Mouse (Mus musculus) cerebellum, adult 9-10 months (tissue): ENCODE results near the gene Gmnn.

Experiments used
- DNase-seq: peaks from one replicate; pipeline ENCODE4 v3.0.0; 2022

Gmnn gene

DNA sequence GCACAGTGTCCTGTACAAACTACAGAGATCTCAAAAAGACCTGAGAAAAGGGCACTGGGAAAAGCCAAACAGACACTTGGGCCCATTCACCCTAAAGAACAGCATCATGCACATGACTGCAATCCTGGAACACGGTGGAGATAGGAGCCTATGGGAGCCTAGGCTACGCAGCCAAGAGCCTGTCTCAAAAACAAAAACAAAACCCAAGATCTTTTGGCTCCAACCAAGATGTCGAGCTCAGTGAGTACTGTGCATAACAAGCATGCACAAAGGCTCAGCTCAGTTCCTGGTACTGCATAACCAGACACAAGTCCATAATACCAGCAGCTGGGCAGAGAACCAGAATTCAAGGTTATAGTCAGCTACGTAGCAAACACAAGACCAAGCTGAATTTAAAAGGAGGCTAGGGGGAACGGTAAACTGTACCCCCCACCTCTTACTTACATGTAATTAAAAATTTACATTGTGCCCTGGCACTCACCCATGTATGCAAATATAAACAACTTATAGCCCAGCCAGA is 1.3 kb downstream of the Gmnn start:
- peak; percentile 16 for DNase-seq

DNA sequence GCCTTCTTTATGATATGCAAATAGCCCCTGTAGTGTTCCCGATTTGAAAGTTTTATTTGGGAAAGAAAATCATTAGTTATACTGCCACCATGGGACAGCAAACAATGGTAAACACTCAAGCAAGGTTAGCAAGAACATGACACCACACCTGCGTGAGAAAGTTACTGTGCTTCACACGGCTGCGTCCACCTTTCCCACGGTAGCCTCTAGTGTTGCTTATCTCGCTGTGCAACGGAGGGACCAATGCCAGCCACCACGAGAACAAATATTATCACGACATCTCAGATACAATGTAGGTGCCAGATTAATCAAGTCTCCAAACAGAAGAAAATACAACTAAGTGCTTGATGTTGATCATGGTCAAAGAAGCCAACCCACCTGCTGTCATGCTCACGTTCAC is 2.3 kb downstream of the Gmnn start:
- no peak for DNase-seq

DNA sequence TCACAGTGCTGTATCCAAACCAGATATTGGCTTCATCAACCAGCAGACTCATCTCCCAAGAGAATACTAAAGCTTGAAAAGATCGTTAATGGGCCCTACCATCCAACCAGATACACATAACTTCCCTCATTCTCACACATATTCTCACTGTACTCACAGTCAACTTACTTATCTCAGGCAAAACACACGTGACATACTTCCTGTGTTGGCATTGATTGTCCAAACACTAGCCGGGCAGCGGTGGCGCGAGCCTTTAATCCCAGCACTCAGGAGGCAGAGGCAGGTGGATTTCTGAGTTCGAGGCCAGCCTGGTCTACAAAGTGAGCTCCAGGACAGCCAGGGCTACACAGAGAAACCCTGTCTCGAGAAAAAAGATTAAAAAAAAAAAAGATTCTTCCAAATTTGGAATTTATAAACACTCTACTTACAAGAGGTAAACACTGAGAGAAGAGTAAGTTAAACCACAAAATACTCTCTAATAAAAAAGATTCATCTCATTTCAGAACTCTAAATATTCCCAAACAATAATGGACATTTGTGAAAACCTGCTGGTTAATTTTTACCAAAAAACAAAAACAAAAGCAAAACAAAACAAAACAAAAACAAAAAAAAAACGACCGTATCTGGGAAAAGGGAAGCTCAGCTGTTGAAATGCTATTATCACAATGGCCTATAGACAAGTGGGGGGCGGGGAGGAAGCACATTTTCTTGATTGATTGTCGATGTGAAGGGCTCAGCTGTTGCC is 3.7 kb downstream of the Gmnn start:
- DNase-seq, result no peak

DNA sequence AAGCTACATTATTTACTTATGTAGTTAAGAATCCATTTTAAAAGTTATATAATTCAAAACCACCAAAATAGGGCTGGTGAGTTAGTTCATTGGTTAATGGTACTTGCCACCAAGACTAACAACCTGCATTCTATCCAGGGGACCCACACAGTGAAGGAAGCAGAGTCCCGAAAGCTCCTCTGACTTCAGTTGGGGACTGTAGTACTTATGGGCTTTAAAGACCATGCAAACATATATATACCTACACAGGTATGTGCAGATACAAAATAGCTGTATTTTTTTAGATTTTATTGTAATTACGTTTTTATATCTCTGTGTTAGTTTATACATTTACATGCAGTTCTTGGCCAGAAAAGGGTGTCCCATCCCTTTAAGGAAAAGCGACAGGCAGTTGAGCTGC is 5.0 kb downstream of the Gmnn start:
- no peak for DNase-seq

DNA sequence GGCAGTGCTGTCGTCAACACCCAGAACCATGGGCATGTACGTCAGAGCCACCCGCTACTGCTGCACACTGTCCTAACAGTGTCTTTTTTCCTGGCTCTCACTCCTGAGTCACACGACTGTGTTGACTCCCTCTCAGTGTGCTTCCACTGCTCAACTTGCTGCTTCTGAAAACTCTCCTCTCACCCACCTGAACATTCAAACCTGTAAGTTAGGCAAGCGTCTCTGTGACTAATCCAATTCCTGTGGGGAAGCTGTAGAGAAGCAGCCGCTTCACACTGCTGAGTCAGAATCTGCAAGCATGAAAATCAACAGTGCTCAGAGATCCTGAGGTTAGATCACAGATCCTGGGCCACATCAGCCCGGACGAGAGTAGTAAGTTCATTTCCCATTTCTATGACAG is 10.3 kb downstream of the Gmnn start:
- no peak for DNase-seq

DNA sequence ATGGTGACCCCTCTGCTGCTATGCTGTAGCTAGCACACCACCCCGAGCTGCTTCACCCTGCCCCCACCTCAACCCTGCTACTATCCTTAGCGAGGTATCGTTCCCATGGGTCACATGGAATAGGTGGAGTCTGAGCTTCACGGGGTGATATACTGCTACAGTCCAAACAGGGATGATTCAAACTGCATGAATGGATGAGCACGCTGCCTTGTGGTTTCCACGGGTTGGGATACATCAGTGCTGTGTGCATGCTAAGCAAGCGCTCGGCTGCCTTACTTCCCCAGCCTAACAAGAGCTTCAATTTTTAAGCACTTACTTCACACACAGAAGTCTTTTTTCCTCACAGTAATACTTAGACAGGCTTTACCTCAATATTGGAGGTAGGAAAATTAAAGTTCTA is 10.9 kb downstream of the Gmnn start:
- DNase-seq, result no peak

DNA sequence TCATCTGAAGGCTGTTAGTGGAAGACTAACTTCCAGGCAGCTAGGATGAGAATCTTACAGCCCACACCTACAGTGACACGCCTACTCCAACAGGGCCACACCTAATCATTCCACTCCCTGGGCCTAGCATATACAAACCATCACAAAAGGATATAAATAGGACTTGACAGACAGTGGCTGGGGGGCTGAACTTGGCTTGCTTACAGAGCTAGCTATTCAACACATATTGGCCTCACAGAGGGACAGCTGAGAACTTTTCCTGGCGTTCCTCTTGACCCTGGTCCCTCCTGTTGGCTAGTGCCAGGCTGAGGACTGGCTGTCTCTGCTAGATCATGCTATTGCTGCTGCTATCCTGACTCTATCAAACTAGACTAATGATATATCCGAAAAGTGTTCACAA is 13.9 kb downstream of the Gmnn start:
- no peak for DNase-seq

DNA sequence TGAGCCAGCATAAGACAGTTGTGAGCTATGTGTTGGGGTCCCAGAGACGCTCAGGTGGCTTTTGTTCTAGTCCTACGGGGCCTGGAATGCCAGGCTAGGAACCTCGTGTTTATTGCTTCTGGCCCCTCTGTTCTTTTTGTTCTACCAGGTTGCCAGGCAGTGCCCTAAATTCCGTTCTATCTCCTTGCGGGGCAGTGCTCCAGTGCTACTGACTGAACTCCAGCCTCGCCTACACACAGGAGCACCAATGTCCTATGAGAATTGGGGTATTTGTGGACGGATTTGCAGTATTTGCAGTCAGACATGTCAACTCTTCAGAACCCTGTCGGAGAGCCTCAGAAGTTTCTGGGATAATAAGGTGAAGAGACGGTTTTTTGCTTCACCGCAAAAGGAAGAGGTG is 20.7 kb downstream of the Gmnn start, which contains the start of gene Armh2:
Gene Armh2, plus strand, starts transcription at position 205 of the 400 bp plus-strand sequence.
- no peak for DNase-seq

DNA sequence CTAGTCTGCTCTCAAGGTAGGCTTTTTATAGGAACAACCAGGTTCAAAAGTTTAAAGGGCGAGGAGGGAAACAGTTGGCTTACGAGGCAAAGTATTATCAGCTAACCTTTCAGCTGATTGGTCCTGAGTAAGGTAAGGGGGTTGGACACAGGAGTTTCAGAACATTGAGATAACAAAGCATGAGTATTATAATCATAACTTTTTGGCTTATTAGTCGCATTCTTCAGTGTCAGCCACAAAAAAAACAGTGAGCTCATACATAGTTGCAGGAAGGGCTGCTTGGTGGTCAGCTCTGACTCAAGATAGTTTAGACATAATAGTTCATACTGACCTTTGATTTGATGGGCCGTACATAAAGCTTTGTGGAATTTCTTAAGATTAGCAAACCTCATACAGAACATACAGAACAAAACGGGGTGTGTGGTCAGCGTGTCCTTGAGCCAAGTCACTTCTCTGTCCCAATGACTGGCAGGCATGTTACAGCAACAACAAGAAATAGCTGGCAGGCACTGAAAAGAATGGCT is 26.1 kb downstream of the Gmnn start:
- no peak for DNase-seq

DNA sequence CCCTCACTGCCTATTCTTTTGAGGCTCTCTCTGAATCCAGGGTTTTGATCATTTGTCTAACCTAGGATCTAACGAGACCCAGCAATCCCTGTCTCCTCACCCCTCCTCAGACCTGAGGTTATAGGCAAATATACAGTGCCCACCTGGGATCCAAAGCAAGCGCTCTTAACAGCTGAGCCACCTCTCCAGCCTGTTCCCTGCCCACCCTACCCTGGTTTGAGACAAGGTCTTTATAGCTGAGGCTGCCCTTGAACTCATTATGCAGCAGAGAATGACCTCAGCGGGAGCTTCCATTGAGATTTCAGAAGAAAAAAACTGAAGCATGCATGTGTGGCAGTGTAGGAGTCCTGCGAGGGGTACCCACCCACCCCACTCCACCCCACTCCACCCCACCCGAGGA is 27.2 kb downstream of the Gmnn start:
- no peak for DNase-seq

DNA sequence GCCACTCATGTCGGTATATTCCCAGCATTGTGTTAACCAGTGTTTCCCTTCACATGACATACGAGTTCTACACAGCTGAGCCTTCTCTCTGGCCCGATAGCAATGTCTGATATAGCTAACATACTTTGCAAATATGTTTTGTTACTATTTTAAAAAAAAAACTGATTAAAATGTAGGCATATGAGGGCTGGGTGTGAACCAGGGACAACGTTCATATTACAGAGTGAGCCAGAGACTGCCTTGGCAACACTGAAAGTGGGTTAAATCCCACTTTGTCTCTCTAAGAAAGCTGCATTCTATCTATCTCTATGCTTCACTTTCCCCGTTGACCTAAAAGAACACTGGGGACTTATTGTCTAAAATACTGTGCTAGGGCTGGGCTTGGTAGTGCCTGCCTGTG is 32.6 kb downstream of the Gmnn start:
- DNase-seq, result no peak

DNA sequence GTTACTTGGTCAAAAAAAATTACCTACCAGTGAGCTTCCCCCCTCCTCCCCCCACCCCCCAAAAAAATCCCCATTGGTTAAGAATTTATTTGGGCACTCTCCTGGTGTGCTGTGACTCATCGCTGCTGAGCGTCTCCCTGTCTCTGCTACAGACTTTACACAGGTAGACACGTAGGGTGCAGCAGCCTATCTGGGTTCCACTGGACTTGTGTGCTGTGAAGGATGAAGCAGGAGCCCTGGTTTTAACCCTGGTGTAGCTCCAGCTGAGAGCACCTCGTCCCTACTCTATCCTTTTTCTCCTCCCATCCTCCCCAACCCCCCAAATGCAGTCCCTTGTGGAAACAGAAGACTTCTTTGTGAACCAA is 37.3 kb downstream of the Gmnn start:
- DNase-seq, result no peak

DNA sequence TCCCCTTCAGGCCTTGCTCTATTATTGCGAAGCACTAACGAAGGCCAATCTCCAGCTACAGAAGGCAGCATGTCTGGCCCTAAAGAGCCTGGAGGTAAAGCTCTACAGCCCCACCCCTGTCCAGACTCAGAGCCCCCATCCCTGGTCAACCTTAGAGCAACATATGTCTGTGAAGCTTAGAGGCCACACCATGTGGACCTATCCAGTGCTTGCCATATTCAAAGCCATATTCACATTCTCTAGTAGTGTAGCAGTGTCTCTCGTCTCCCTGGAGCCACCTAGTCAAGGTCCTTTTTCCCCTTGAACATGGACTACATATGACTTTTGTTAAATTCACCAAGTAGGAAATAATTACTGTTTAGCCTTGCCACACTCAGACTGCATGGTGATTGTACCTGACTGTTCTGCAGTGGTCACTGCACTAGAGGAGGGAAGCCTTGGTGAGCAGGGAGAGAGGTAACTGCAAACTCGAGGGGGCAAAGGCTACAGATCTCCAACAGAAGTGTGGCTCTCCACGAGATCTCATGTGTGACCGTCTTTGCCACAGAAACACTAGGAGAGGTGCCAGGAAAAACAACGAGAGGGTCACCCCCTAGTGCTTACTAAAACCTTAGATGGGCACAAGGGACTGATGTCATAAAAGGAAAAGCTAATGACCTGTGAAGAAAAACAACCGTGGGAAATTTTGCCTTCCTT is 37.9 kb downstream of the Gmnn start:
- no peak for DNase-seq

DNA sequence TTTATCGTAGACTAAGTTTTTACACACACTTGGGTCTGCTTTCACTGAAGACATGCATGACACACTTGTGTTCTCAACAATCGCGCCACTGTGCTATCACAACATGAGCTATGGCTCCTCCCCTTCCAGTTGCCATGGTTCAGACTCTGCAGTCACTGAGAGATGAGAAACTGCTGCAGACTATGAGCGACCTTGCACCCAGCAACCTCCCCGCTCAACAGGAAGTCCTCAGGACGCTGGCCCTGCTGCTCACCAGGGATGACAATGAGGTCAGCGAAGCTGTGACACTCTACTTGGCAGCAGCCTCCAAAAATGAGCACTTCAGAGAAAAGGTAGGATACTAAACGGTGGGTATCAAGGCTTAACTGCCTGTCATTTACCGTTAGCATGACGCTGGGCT is 40.2 kb downstream of the Gmnn start:
- DNase-seq, result no peak

DNA sequence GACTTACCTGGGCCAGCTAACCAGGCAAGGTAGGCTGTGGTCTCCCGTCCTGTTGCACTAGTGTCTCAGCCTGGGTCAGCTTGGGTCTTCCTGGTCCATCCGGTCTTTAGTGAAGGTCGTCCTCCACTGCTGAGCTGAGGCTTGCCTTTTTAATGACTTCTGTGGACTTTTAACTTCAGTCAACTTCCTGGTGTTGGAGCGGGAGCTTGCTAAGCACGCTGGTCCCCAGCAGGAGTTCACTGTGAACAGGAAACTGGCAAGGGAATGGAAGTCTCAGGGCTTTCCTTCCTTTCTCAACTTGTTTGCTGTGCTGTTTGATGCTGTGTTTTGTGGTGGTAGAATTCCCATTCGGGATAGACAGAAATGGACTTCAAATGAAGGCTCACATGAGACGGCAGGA is 44.0 kb downstream of the Gmnn start:
- DNase-seq, result no peak

DNA sequence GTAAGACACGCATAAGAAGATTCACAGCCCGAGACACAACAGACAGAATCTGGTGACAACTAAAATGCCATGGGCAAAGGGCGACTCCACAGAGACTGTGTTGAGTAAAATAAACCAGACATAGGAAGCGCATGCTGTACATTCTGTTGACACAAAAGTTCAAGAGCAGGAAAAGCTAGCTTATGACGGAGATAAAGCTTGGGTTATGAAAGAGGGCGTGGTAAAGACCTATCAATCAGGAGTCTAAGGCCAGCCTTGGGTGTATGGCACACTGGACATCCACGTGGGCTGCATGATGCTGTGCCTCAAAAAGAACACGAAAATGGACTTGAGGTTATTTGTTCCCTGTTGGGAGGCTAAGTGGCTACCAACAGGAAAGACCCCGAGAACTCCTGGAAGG is 45.3 kb downstream of the Gmnn start:
- no peak for DNase-seq

DNA sequence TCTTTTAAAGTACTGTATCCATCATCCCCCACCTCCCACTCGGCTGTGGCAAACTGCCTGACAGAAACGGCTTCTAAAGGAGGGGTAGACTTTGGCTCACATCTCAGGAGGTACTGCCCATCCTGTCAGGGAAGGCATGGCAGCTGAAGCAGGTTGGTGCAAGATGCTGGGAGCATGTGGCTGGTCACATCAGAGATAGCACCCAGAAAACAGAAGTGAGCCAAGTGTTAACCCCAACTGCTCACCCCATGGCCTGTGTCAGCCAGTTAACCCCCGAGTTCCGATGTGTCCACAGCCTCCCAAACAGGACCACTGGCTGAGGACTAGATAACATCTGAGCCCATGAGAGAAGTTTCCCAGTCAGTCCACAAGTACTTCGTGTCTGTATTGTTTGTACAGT is 46.1 kb downstream of the Gmnn start:
- DNase-seq, result no peak

DNA sequence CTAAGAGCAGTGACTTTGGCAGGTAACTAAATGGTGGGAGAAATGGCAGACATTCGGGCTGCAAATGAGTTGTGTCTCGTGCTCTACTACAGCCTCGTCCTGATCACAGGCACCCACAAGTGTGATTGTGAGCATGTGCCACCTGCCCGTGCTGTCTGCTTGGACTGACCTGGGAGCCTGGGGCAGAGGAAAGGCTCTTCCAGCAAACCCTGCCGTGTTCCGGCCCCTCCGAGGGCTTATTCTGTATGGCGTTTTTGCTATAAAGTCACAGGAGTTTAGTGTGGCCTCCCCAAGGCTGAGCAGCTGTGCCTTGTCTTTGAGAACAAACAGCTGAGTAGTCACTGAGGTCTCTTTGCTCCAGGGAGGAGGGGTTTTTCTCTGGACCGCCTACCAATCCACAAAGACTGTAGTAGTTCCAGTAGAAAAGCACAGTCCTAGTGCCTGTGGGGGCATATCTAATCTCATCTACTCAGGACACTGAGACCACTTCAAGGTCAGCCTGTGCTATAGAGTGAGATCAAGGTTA is 47.3 kb downstream of the Gmnn start:
- no peak for DNase-seq

DNA sequence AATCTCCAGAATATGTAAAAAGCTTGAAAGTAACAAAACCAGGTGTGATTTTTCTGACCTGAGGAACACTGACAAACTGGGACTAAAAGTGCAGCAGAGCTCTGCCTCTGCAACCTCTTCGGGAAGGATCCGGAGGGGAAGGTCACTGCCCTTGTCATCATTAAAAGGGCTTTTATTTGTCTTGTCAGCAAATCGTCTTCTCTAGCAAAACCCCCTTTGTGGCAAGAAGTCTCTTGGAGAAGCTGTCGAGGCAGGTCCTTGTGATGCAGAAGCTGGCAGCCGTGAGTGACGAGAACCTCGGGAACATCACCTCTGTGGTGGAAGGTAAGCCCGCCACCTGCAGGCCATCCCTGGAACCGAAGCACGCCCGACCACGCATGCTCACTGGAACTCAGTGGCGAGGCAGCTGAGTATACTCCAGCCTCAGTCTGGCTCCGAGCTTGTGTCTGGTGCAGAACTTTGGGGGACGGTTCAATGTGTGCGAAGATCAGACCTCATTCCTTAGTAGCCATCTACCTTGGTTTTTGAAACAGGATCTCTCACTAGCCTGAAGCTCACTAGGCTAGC is 48.2 kb downstream of the Gmnn start:
- peak; percentile 87 for DNase-seq

DNA sequence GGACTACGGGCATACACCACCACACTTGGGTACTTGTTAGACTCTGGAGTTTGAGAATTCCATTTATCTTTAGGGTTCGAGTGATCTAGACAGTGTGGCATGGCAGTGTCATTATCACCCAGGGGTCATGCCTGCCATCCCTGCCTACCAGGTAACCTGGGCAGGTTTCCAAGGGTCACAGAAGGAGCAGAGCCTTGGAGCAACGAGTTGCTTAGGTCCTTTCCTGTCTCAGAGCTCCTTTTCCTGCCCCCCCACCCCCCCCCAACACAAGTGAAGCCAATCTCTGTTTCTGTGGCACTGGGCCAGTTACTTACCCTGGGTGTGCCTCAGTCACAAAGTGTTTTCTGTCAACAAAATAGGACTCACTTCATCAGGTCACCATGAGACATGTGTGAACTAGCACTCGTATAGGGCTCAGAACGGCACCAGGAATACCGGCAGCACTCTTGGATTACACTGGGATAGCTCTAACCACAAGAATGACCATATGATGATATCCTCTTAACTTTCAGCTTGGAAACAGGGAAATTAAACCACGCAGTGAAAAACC is 49.1 kb downstream of the Gmnn start:
- no peak for DNase-seq

DNA sequence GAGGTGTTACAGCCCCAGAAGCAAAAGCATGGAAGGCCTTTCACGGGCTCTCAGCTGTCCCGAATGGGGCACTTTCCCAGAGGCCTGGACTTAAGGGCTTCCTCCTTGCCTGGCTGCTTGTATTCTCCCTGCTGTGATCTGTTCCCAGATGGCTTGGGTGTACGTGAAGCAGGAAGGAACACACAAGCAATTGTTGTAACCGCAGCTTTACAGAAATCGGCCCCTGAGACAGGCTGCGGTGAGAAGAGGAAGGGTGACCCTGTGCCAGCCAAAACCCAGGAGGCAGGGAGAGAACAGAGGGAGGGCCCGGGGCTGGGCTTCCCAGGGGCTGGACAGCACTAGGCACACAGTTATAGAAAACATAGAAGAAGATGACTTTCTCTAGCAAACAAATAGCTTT is 50.8 kb downstream of the Gmnn start:
- no peak for DNase-seq

DNA sequence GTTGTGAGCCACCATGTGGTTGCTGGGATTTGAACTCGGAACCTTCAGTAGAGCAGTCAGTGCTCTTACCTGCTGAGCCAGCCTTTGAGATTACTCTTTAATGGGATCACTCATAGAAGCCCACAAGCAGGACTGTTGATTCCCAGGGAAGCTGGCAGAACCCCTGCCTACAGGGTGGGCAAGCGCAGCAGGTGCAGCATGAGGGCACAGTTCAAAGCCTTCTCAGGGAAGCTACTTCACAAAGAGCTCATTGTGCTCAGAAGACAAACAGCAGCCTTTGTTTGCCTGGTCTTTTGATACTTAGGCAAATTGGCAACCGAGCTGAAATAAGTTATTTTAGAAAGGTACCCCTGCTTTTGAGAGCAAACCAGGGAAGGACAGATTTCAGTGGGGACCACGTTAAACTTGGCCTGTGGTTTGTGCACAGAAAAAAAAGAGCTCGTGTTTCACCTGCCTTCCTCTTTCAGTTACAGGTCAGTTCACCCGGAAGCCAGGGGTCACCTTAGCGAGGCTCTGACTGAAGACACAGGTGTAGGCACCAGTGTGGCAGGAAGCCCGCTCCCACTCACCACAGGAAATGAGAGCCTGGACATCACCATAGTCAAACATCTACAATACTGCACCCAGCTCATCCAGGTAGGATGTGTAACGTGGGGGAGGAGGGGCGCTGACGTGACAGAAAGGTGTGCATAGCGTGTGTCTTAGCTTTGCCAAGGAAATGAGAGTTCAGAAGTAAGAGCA is 51.9 kb downstream of the Gmnn start:
- no peak for DNase-seq

DNA sequence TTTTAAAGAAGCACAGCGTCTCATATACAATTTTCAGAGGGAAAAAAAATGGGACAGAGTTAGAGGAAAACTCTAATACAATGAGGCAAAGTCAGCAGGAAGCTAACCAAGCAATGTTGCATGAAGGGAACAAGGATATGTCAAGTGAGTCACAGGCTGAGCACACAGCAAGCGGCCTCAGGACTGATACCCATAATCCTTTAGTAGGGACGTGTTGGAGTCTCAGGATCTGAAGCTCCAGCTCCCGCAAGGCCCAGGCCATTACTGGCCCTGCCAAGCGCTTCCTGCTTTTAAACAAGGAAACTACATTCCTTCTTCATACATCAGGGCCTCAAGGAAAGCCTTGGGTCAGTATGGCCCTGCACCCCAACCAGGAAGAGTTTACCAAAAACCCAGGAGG is 59.6 kb downstream of the Gmnn start:
- DNase-seq, result no peak
